Mouse (Mus musculus) cerebellum, adult 9-11 months (tissue): ENCODE data around the gene Acer3.
A peak's percentile ranks its signal among the peaks of the same experiment; 100 is the strongest.

Source experiments
- DNase-seq: peaks from one replicate; pipeline ENCODE4 v3.0.0; 2022

Gene Acer3

GRCm38 (mm10) chr7:98332678-98333397 is 11.8 kb upstream of the Acer3 start:
- no peak for DNase-seq

DNA sequence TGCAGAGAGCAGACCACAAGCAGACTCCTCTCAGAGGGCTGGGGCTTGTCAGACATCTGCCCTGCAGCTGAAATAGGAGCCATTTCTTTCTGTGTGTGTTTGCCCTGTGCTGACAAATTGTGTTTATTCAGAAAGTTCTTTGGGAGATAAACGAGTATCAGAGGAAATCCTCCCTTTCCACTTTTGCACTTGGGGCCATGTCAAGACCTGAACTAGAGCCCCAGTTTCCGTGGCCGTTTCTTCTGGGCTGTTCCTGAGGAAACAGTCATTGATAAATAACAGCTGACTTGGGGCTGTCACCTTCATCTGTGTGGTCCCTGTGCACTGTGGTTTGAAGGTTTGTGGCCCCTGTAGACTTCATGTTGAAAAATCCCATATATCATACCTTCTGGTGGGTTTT is 10.9 kb upstream of the Acer3 start:
- DNase-seq = no peak

GRCm38 (mm10) chr7:98330375-98331002 is 9.5 kb upstream of the Acer3 start:
- DNase-seq = no peak

GRCm38 (mm10) chr7:98329651-98330374 is 8.8 kb upstream of the Acer3 start:
- DNase-seq = no peak

DNA sequence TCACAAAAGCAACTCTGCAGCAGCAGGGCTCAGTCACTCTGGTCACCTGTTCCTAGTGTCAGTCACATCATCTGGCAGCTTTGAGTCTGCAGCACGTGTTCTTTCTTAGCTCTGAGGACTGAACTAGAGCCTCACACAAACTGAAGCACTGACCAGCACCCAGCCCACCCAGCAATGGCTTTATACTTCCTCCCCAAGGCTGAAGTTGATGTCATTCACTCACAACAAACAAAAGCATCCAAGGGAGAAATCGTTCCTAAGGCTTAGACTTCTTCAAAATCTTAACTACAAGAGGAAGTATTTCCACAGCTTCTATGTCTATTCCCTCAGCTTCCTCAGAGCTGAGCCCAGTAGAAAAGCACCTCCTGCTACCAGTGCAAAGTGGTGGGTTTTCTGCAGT is 7.3 kb upstream of the Acer3 start:
- DNase-seq = no peak

- no peak for DNase-seq
Measured at GRCm38 (mm10) chr7:98326051-98326450, 5.0 kb upstream of the Acer3 start.

DNA sequence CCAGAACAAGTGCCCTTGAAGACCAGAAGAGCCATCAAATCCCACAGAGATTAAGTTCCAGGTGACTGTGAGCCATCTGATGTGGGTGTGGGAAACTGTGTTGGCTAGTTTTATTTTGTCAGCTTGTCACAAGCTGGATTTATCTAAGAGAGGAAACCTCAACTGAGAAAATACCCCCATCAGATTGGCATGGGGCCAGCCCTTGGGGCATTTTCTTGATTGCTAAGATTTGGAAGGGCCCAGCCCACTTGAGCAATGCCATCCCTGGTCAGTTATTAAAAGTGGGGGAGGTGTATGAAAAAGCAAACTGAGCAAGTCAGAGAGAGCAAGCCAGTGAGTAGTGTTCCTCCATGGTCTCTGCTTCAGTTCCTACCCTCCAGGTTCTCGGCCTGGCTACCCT is 3.2 kb upstream of the Acer3 start:
- DNase-seq = no peak

GRCm38 (mm10) chr7:98323288-98324019 is 2.4 kb upstream of the Acer3 start:
- no peak for DNase-seq

DNA sequence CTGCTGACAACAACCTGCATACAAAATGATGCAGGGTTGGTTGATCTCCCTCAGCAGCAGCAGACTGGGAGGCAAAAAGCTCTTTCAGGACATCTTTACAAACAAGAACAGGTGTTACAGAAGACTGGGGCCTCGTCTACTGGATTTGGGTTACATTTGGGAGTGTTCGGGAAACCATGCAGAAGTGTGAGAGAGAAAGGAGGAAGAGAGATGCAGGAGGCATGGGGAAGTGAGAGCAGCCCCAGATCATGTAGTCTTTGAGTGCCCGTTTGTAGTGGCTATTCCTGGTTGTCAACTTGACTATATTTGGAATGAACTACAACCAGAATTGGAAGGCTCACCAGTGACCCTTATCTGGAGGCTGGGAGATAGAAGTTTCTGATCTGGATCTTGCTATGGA is 1.4 kb upstream of the Acer3 start:
- DNase-seq = no peak

- no peak for DNase-seq
Measured at GRCm38 (mm10) chr7:98320006-98320556, 927 bp downstream of the Acer3 start.

- no peak for DNase-seq
Measured at GRCm38 (mm10) chr7:98316568-98316967, 4.4 kb downstream of the Acer3 start.

DNA sequence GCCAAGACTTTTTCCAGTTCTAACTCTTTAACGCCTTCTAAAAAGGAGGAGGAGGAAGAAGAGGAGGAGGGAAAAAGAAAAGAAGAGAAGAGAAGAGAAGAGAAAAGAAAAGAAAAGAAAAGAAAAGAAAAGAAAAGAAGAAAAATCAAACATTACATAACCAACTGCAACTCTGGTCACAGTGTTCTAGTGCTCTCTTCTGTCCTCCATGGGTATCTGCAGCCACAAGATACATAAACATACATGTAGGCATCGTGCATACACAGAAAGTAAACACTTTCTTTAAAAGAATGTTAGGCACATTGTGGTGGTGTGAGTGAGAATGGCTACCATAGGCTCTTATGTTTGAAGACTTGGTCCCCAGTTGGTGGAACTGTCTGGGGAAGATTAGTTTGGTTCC is 5.9 kb downstream of the Acer3 start:
- DNase-seq = no peak

GRCm38 (mm10) chr7:98312185-98312920 is 8.7 kb downstream of the Acer3 start:
- no peak for DNase-seq

DNA sequence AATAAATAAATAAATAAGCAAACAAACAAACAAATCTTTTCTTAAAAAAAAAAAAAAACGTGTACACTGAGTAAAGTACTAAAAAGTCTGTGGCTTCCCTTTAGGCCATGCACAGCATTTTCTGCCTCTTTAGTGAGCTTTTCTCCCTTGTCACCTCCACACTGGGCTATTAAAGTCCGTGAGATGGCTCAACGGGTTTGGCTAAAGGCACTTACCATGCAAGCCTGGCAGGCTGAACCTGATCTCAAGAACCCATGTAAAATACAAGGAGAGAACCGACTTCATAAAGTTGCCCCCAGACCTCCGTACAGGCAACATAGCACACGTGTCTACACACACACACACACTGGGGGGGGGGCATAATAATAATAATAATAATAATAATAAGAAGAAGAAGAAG is 10.7 kb downstream of the Acer3 start:
- no peak for DNase-seq

DNA sequence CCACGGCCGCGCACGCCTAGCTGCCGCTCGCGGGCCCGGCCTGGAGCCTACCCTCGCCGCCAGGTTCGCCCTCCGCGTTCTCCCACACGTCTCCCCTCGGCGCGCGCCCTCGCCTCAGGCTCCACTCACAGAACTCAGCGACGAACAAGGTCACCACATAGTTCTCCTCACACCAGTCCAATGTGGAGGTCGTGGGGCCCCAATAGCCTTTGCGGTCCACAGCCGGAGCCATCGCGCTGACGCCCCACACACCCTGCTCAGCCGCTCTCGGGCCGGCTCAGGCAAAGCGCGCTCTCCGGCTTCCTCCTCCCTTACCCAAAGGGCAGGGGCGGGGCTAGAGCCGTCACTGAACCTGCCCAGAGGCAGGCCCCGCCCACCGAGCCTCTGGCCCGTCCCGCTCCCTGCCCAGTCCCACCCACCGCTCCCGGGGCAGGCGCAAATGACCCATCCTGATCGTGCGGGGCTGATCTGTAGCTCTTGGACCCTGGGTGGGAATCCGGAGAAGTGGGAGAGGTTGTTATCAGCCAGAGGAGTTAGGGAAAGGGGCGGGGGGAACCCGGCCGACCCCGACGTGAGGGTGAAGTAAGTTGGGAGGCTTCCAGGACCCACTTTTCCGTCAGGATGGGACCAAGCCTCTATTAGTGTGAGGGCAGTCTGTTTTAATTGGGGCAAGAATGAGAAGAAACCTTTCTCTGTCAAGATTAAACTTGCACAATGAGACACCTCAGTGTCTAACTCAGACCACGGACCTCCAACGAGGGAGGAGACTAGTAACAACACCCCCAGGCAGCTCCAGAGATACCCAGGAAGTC is 11.6 kb downstream of the Acer3 start:
- peak; percentile 93 for DNase-seq

DNA sequence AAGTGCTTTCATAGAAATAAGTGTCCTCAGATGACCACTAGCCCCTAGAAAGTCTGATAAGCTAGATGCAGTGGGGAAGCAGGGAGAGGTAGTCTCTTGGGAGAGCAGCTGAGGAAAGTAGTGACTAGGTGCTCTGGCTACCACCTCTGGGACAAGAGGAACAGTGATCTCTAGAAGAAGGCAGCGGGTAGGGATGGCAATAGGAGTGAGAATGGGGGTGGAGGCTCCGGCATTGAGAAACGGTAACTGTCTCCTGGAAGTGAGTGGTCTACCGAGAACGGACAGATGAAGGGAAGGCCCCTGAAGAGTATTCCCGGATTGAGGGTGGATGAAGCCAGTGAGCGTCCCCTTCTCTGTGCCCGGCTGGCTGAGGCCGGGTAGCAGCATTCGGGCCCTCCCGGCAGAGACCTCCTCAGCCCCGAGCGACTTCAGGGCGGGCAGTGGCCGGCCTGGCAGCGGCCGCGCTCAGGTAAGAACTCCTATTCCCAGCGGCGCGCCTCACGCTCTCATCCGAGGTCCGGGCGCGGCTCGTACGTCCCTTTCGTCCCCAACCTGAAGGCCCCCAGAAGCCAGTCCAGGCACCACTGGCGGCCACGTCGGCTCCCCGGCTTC is 12.3 kb downstream of the Acer3 start:
- no peak for DNase-seq

- DNase-seq = no peak
Measured at GRCm38 (mm10) chr7:98307921-98308606, 12.9 kb downstream of the Acer3 start.

GRCm38 (mm10) chr7:98307411-98307810 is 13.6 kb downstream of the Acer3 start:
- DNase-seq = no peak

GRCm38 (mm10) chr7:98292901-98293300 is 28.1 kb downstream of the Acer3 start:
- no peak for DNase-seq

GRCm38 (mm10) chr7:98289585-98289984 is 31.4 kb downstream of the Acer3 start:
- no peak for DNase-seq
